Mouse (Mus musculus) kidney, postnatal 0 days (tissue): ENCODE data around the gene Tshz2. TPM values are rescaled to one million over a fixed set of nuclear protein-coding genes. Genes with fewer than 3 reads are reported as not detected.

Source experiments
- ATAC-seq: fragments of 200-750 bp; cut with Nextera tagmentation; replicated peaks from 2 replicates; pipeline ENCODE4 v1.8.0; 2017; ENCODE audit warnings: low read depth, moderate number of reproducible peaks, moderate TSS enrichment, moderate library complexity; ENCODE audit not compliant: low FRiP score
- DNase-seq: peaks from one replicate; pipeline ENCODE4 v3.0.0-alpha.2; 2016; ENCODE audit warnings: low spot score
- H3K27ac ChIP-seq: fragments of 300-500 bp; sonication (generic); 2 replicates; pipeline ENCODE4 v1.5.1; 2014; ENCODE audit warnings: mild to moderate bottlenecking
- H3K27me3 ChIP-seq: fragments of 300-500 bp; sonication (generic); 2 replicates; pipeline ENCODE4 v1.6.1; 2014; ENCODE audit warnings: low read length, mixed read lengths; ENCODE audit not compliant: insufficient read depth
- H3K36me3 ChIP-seq: fragments of 300-500 bp; sonication (generic); 2 replicates; pipeline ENCODE4 v1.6.1; 2014; ENCODE audit warnings: low read length, mixed read lengths; ENCODE audit not compliant: insufficient read depth
- H3K4me1 ChIP-seq: fragments of 300-500 bp; sonication (generic); replicated peaks from 2 replicates; pipeline ENCODE4 v1.6.1; 2014; ENCODE audit warnings: antibody characterized with exemption, low read length, mixed read lengths; ENCODE audit not compliant: insufficient read depth
- H3K4me2 ChIP-seq: fragments of 300-500 bp; sonication (generic); 2 replicates; pipeline ENCODE4 v1.6.1; 2014; ENCODE audit warnings: mild to moderate bottlenecking, low read length, moderate library complexity, mixed read lengths
- H3K4me3 ChIP-seq: fragments of 300-500 bp; sonication (generic); replicated peaks from 2 replicates; pipeline ENCODE4 v1.5.1; 2014; ENCODE audit warnings: low read depth, low read length
- H3K9ac ChIP-seq: fragments of 300-500 bp; sonication (generic); 2 replicates; pipeline ENCODE4 v1.6.1; 2014; ENCODE audit warnings: low read depth, low read length
- H3K9me3 ChIP-seq: fragments of 300-500 bp; sonication (generic); replicated peaks from 2 replicates; pipeline ENCODE4 v1.6.1; 2016; ENCODE audit warnings: low read length, inconsistent platforms, mixed read lengths
- CTCF ChIP-seq: IDR thresholded peaks from 2 replicates; pipeline ENCODE4 v1.5.1; 2016; ENCODE audit warnings: antibody characterized with exemption, low read depth, mild to moderate bottlenecking, moderate library complexity
- WGBS: fragments of 180-500 bp; shearing (Covaris S2); extraction: QIAGEN DNeasy Blood & Tissue Kit; methylation state at CpG from one replicate; pipeline ENCODE4 v1.1.7; 2014; 5-methylcytosine and 5-hydroxymethylcytosine counted together
- polyA plus RNA-seq: library from polyadenylated mRNA; unstranded; fragments of >200 nt; fragmentation: Nextera tagmentation; extraction: Ambion mirVana; gene quantifications from 2 replicates; pipeline ENCODE4 v1.2.1, GENCODE M21; 2015

Tshz2 gene
- polyA plus RNA-seq, 1 experiment from 2014 or later = 9.8 TPM

DNA sequence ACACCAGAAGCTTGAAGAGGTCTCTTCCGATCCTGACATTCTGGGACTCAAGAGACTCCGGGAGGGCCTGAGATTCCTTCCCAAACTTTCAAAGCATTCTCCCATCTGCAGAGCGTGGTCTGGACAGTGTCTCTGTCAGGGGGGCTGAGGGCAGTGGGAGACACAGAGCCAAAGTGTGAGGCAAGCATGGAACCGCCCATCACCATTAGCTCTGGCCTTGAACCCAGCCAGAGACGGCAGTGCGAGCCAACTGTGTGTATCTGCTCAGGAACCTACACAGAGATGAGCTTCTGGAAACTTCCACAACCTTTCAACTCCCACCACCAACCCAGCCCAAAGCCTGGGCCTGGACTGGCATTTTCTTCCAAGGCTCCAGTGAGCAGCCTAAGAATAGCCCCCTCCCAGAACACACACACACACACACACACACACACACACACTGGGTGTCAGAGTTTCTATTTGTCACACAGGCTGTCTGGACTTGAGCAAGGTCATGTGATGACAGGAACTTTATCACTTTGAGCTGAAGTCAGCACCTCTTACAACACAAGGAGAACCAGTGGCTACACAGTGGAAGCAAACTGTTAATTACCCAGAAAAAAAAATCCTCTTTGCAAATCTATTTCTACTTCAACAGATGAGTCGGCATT is 67.2 kb downstream of the Tshz2 start:
- Histone ChIP-seq H3K9me3 (no peaks in the 10 kb centered on the region), H3K4me2 (no peak overlapping the region), H3K27ac (no peak overlapping the region), H3K36me3 (no peaks in the 10 kb centered on the region), H3K9ac (no peak overlapping the region), H3K4me1 (peaks cover 10% of the 10 kb centered on the region; the same call in 1 of the 2 replicates), H3K27me3 (no peaks in the 10 kb centered on the region), H3K4me3 (no peak overlapping the region)
- 67% methylated on average over 7 of the region's 7 CpGs for WGBS
- ATAC-seq (no peak), DNase-seq (no peak)
- TF ChIP-seq CTCF = no peak

DNA sequence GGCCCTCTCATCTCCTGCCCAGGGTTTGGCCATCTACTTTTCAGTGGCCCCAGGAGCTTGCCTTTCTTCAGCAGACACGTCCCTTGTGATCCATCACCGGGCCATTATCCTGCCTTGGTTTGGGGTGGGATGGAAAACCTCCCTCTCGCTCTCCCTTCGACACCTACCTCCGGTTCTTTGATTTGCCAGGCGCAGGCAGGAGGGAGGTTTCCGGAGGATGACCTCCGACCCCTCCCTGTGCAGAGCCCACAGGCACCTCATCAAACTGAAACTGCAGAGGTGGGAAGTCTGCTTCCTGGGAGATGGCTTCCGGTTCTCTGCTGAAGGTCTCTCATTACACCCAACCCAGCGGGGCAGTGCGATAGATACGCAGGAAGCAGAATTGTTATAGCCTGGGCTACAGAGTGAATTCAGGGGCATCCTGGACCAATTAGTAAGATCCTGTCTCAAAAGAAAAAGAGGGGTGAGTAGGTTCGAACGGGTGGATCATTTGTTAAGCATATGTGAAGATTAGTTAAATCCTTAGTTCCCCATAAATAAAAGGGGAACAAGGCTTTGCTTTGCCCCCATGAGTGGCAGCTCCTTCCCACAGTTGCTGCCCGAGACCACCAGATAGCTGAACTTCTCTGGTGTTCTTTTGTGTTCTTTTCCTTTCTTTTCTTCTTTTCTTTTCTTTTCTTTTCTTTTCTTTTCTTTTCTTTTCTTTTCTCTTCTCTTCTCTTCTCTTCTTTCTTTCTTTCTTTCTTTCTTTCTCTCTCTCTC is 70.1 kb downstream of the Tshz2 start:
- Histone ChIP-seq H3K27me3 (no peaks in the 10 kb centered on the region), H3K4me1 (0 out of 2 replicates have a peak, but pooled peaks cover 4% of the 10 kb centered on the region), H3K27ac (no peak overlapping the region), H3K4me3 (no peak overlapping the region), H3K36me3 (no peaks in the 10 kb centered on the region), H3K9ac (no peak overlapping the region), H3K9me3 (no peaks in the 10 kb centered on the region), H3K4me2 (no peak overlapping the region)
- ATAC-seq (no peak), DNase-seq (peak; percentile 46)
- TF ChIP-seq CTCF = no peak
- WGBS = 28% methylated on average over 15 of the region's 15 CpGs

DNA sequence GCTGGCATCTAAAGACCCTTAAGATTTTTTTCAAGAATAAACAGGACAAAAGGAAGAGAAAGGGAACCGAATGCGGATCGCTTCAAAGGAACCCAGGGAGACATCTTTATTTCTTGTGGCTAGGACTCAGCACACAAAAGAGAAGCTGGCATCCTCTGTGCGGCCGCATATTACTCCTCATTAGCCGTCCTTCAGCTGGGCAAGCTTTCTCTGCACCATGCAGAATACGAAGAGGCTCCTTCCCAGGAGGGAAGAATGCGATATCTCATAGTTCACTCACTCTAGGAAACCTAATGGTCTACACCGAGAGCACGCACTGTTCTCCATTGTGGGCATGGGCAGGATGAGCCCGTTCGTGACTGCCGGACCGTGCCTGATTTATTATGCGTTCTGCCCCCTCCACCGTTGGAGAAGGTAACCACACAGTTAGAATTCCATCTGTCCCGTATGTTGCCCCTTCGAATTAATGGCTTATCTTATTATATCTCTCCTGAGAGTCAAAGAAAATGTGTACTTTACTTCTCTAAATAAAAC is 89.0 kb downstream of the Tshz2 start:
- Histone ChIP-seq H3K4me3 (no peak overlapping the region), H3K27ac (peak overlapping the region; percentile 51), H3K9ac (no peak overlapping the region), H3K4me1 (peaks cover 28% of the 10 kb centered on the region; the same call in 1 of the 2 replicates), H3K9me3 (no peaks in the 10 kb centered on the region), H3K27me3 (no peaks in the 10 kb centered on the region), H3K4me2 (no peak overlapping the region), H3K36me3 (no peaks in the 10 kb centered on the region)
- ATAC-seq (no peak; the same call in 1 of the 2 replicates), DNase-seq (peak; percentile 25)
- 45% methylated on average over 18 of the region's 18 CpGs for WGBS
- no peak for TF ChIP-seq CTCF

DNA sequence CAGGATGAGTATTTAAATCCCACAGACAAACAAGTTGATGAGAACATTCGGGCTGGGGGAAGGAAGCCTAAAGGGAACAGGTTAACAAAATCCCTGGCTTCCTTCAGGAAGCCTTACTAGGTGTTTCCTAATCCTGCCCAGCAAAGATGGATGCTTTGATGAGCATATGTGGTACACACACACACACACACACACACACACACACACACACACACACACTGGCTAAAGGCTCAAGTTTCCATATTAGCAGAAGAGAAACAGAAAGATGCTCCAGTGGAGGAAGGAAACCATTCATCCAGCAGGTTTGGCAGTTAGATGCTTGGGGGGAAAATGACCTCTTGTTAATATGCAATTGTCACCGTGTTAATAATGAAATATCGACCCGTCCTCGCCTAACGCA is 89.5 kb downstream of the Tshz2 start:
- peaks cover 28% of the 10 kb centered on the region; the same call in 1 of the 2 replicates for H3K4me1 ChIP-seq
- 37% methylated on average over 6 of the region's 6 CpGs for WGBS
- TF ChIP-seq CTCF = no peak

DNA sequence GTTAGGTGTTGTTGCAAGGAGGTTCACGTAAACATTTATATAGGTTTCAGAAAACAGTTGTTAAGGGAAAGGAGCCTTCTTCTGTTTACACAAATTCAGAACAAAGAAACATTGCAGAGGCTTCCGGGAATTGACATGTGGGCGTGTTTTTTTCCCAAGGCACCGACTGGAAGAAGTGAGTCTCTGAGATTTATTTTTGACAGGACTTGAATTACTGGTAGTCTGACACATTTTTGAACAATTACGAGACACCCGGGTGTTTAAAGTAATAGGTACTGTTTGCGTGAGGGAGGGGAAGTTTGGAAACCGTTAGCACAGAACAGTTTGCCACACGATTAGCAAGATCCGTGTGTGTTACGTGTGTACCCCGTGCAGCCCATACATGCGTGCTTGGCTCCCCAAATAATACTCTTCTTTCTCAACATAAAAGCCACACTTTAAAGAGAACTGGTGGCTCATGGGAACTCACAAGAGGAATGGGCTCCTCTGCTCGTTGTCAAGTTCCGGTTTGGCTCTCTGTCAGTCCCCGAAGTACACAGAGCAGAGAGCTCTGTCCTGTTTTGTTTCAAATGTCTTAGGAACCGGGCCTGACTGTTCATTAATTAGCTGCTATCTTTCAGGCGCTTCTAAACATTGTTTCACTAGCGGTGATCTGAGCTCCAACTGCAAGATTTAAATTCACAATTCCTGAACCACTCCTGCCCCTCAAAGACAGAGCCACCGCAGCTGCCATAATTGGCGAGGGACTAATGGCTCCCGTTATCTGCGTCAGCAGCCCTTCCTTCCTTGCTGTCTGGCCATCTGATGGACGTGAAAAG is 91.0 kb downstream of the Tshz2 start:
- Histone ChIP-seq H3K4me1 (peaks cover 31% of the 10 kb centered on the region; the same call in 1 of the 2 replicates), H3K4me2 (peak overlapping the region; percentile 30), H3K4me3 (no peak overlapping the region), H3K9ac (0 out of 2 replicates have a peak overlapping the region, but pooled peaks have one; percentile 23), H3K27me3 (no peaks in the 10 kb centered on the region), H3K27ac (peak overlapping the region; percentile 50), H3K9me3 (no peaks in the 10 kb centered on the region), H3K36me3 (no peaks in the 10 kb centered on the region)
- peak; percentile 79 for DNase-seq
- no peak for TF ChIP-seq CTCF
- 31% methylated on average over 24 of the region's 24 CpGs for WGBS
- no peak for ATAC-seq

More for the DNA sequence above, 89.5 kb downstream of the Tshz2 start:
- Histone ChIP-seq H3K36me3 (no peaks in the 10 kb centered on the region), H3K9me3 (no peaks in the 10 kb centered on the region), H3K27me3 (no peaks in the 10 kb centered on the region), H3K4me3 (no peak overlapping the region), H3K9ac (no peak overlapping the region), H3K27ac (peak overlapping the region; percentile 51; the same call in 1 of the 2 replicates), H3K4me2 (no peak overlapping the region)
- peak; percentile 39 for DNase-seq
- no peak for ATAC-seq
